Mouse (Mus musculus): ENCODE measurements around the gene Tprgl. TPM values are rescaled to one million over a fixed set of nuclear protein-coding genes. Genes with fewer than 3 reads are reported as not detected.

The Tprgl gene
- total and polyA plus RNA-seq, 3 experiments: 49.3 to 163 (median 67.4) TPM

DNA sequence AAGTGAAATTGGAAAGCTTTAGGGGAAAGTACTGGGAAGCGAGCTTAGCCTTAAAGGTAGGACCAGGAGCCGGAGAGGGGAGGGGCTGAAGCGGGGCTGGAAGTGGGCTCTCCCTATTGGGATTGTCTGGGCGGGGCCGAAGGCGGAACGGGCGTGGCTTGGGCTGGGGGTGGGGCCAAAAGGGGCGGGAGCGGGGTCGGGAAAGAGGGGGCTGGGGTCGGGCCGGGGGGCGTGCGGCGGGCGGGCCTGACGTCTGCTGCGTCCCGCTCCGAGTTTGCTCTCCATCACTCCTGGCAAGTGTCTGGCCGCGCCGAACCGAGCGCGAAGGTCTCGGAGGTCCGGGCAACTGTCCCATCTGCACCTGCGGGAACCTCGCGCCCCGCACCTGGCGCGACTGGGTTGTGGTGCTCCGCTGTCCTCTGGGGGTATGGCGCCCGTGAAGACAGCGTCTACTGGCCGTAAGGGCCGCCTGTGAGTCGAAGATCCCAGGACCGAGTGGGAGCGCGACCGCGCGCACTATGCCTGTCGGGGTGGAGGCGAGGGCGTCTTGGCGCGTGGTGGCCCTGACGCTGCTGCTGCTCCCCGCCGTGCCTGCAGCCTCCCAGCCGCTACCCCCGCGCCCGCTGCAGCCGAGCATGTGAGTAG is 10.2 kb upstream of the Tprgl start, which contains the start of gene Megf6:
TSS of gene Megf6 (plus strand) at position 225 of the 645 bp plus-strand sequence.
- Histone ChIP-seq H3K27ac (ENCODE audit: control insufficient read depth, low read depth, low read length) (no peak within 1 kb of the TSS), H3K9ac (ENCODE audit: control insufficient read depth, low read depth, low read length, poor library complexity, severe bottlenecking) (no peak within 1 kb of the TSS), H3K4me1 (ENCODE audit: control insufficient read depth in 1 of 2, insufficient read depth in 2 of 2, low read length in 2 of 2) (no peaks in the 10 kb centered on the region), H3K4me3 (ENCODE audit: control insufficient read depth in 1 of 2, insufficient read depth in 1 of 2, low read depth in 2 of 2, low read length in 2 of 2) (no peak within 1 kb of the TSS), H3K9me3 (replicated peaks; ENCODE audit: insufficient read depth, low read length) (no peaks in the 10 kb centered on the region), H3K27me3 (ENCODE audit: control insufficient read depth in 1 of 2, insufficient read depth in 2 of 2, low read length in 2 of 2) (no peaks in the 10 kb centered on the region), H3K79me2 (ENCODE audit: control insufficient read depth, insufficient read depth, low read length, poor library complexity) (no peaks in the 10 kb centered on the region), H3K36me3 (ENCODE audit: control insufficient read depth in 1 of 2, insufficient read depth in 2 of 2, low read length in 2 of 2) (no peaks in the 10 kb centered on the region)
- no peak for TF ChIP-seq SIN3A (IDR thresholded peaks at IDR 0.05; ENCODE audit: low read length)
- TF ChIP-seq RCOR1 (IDR thresholded peaks at IDR 0.05; ENCODE audit: low read depth, low read length): no peak
- no peak for TF ChIP-seq E2F4 (IDR thresholded peaks at IDR 0.05; ENCODE audit: borderline replicate concordance, low read depth, low read length)
- TF ChIP-seq ZC3H11A (IDR thresholded peaks at IDR 0.05; ENCODE audit: low read depth, low read length): no peak
- no peak for TF ChIP-seq RAD21 (IDR thresholded peaks at IDR 0.05; ENCODE audit: low read depth, low read length)
- no peak for TF ChIP-seq CHD2 (IDR thresholded peaks at IDR 0.05; ENCODE audit: low read length)
- TF ChIP-seq TCF12 (IDR thresholded peaks at IDR 0.05; ENCODE audit: low read depth, low read length): no peak
- TF ChIP-seq GATA1 (IDR thresholded peaks at IDR 0.05; ENCODE audit: low read depth, low read length): no peak
- no peak for TF ChIP-seq MAFK (IDR thresholded peaks at IDR 0.05; ENCODE audit: borderline replicate concordance, low read depth, low read length)
- no peak for TF ChIP-seq MAX (IDR thresholded peaks at IDR 0.05; ENCODE audit: low read length)
- TF ChIP-seq KAT2A (conservative IDR thresholded peaks at IDR 0.05; ENCODE audit: low read depth, low read length): no peak
- TF ChIP-seq GABPA (IDR thresholded peaks at IDR 0.05; ENCODE audit: low read depth, low read length): no peak
- no peak for TF ChIP-seq ZKSCAN1 (IDR thresholded peaks at IDR 0.05; ENCODE audit: low read depth, low read length)
- DNase-seq (ENCODE audit: low read depth, low spot score): no peak

- Histone ChIP-seq H3K27me3 (ENCODE audit: control insufficient read depth in 1 of 2, insufficient read depth in 2 of 2, low read length in 2 of 2) (no peaks in the 10 kb centered on the region), H3K27ac (ENCODE audit: control insufficient read depth, low read depth, low read length) (no peak overlapping the region), H3K79me2 (ENCODE audit: control insufficient read depth, insufficient read depth, low read length, poor library complexity) (no peaks in the 10 kb centered on the region), H3K4me3 (ENCODE audit: control insufficient read depth in 1 of 2, insufficient read depth in 1 of 2, low read depth in 2 of 2, low read length in 2 of 2) (no peak overlapping the region), H3K4me1 (ENCODE audit: control insufficient read depth in 1 of 2, insufficient read depth in 2 of 2, low read length in 2 of 2) (no peaks in the 10 kb centered on the region), H3K36me3 (ENCODE audit: control insufficient read depth in 1 of 2, insufficient read depth in 2 of 2, low read length in 2 of 2) (no peaks in the 10 kb centered on the region), H3K9ac (ENCODE audit: control insufficient read depth, low read depth, low read length, poor library complexity, severe bottlenecking) (no peak overlapping the region), H3K9me3 (replicated peaks; ENCODE audit: insufficient read depth, low read length) (no peaks in the 10 kb centered on the region)
- DNase-seq (ENCODE audit: low read depth, low spot score): no peak
- TF ChIP-seq CTCF (IDR thresholded peaks at IDR 0.05 in 2 of 3, conservative IDR thresholded peaks at IDR 0.05 in 1 of 3; ENCODE audit: control insufficient read depth in 1 of 3, insufficient read depth in 1 of 3, low read depth in 2 of 3, low read length in 3 of 3, poor library complexity in 1 of 3, severe bottlenecking in 1 of 3) (no peak), MXI1 (IDR thresholded peaks at IDR 0.05; ENCODE audit: low read depth, low read length) (no peak), POLR2AphosphoS5 (IDR thresholded peaks at IDR 0.05; ENCODE audit: borderline replicate concordance, low read depth, low read length) (no peak), USF1 (IDR thresholded peaks at IDR 0.05; ENCODE audit: low read depth, low read length) (no peak), RCOR1 (IDR thresholded peaks at IDR 0.05; ENCODE audit: low read depth, low read length) (no peak), JUND (IDR thresholded peaks at IDR 0.05; ENCODE audit: low read depth, low read length) (no peak), ZKSCAN1 (IDR thresholded peaks at IDR 0.05; ENCODE audit: low read depth, low read length) (no peak), CHD1 (IDR thresholded peaks at IDR 0.05; ENCODE audit: low read depth, low read length) (no peak), CHD2 (IDR thresholded peaks at IDR 0.05; ENCODE audit: low read length) (no peak)
These were observed 9.6 kb upstream of the Tprgl start for GRCm38 (mm10) chr4:154170021-154170420.
